Mouse (Mus musculus): Measurements from ENCODE around the gene Rabgap1l. TPM values are rescaled to one million over a fixed set of nuclear protein-coding genes. Genes with fewer than 3 reads are reported as not detected.

Rabgap1l gene
- total and polyA plus RNA-seq, 3 experiments, result 19.0 to 68.4 (median 67.6) TPM

- 35% methylated on average over 4 of the region's 4 CpGs for WGBS
- no peak overlapping the region for H3K9ac ChIP-seq (ENCODE audit: low read depth, low read length)
- no peaks in the 10 kb centered on the region for H3K27me3 ChIP-seq (ENCODE audit: control insufficient read depth, insufficient read depth, low read length)
- no peak for TF ChIP-seq CTCF (IDR thresholded peaks at IDR 0.05)
- TF ChIP-seq EP300 (IDR thresholded peaks at IDR 0.05; ENCODE audit: insufficient read depth, low read depth, low read length), result no peak
- TF ChIP-seq POLR2A (IDR thresholded peaks at IDR 0.05; ENCODE audit: insufficient read depth, low read depth, low read length), result no peak
- H3K4me3 ChIP-seq, result no peak overlapping the region
- no peak overlapping the region for H3K27ac ChIP-seq
- intact Hi-C loops (cut with DNase I), result no loop called here
- H3K36me3 ChIP-seq (ENCODE audit: control insufficient read depth, insufficient read depth, low read length), result no peaks in the 10 kb centered on the region; the same call in none of the 2 replicates
- H3K4me1 ChIP-seq (ENCODE audit: control insufficient read depth, insufficient read depth, low read length), result no peaks in the 10 kb centered on the region; the same call in 1 of the 2 replicates
- no peak for DNase-seq
- no peaks in the 10 kb centered on the region for H3K79me2 ChIP-seq (replicated peaks; ENCODE audit: control insufficient read depth, insufficient read depth, low read length)
These were observed 79.1 kb downstream of the Rabgap1l start for GRCm38 (mm10) chr1:160713887-160714286.

GRCm38 (mm10) chr1:160713383-160713782 is 79.6 kb downstream of the Rabgap1l start:
- no peak for TF ChIP-seq POLR2A (IDR thresholded peaks at IDR 0.05; ENCODE audit: insufficient read depth, low read depth, low read length)
- TF ChIP-seq CTCF (IDR thresholded peaks at IDR 0.05), result no peak
- no peak for TF ChIP-seq EP300 (IDR thresholded peaks at IDR 0.05; ENCODE audit: insufficient read depth, low read depth, low read length)
- no peak overlapping the region for H3K9ac ChIP-seq (ENCODE audit: low read depth, low read length)
- WGBS, result 62% methylated on average over 1 of the region's 1 CpGs
- intact Hi-C loops (cut with DNase I), result no loop called here
- DNase-seq, result no peak
- no peaks in the 10 kb centered on the region for H3K79me2 ChIP-seq (replicated peaks; ENCODE audit: control insufficient read depth, insufficient read depth, low read length)
- no peaks in the 10 kb centered on the region; the same call in none of the 2 replicates for H3K36me3 ChIP-seq (ENCODE audit: control insufficient read depth, insufficient read depth, low read length)
- no peaks in the 10 kb centered on the region for H3K27me3 ChIP-seq (ENCODE audit: control insufficient read depth, insufficient read depth, low read length)
- H3K4me3 ChIP-seq, result no peak overlapping the region
- H3K27ac ChIP-seq, result no peak overlapping the region
- no peaks in the 10 kb centered on the region; the same call in 1 of the 2 replicates for H3K4me1 ChIP-seq (ENCODE audit: control insufficient read depth, insufficient read depth, low read length)

GRCm38 (mm10) chr1:160710539-160710938 is 82.5 kb downstream of the Rabgap1l start:
- DNase-seq, result no peak
- H3K27me3 ChIP-seq (ENCODE audit: control insufficient read depth, insufficient read depth, low read length), result no peaks in the 10 kb centered on the region
- no peak overlapping the region for H3K4me3 ChIP-seq
- no peaks in the 10 kb centered on the region; the same call in 1 of the 2 replicates for H3K4me1 ChIP-seq (ENCODE audit: control insufficient read depth, insufficient read depth, low read length)
- H3K9ac ChIP-seq (ENCODE audit: low read depth, low read length), result no peak overlapping the region
- no peaks in the 10 kb centered on the region; the same call in none of the 2 replicates for H3K36me3 ChIP-seq (ENCODE audit: control insufficient read depth, insufficient read depth, low read length)
- TF ChIP-seq CTCF (IDR thresholded peaks at IDR 0.05), result no peak
- TF ChIP-seq POLR2A (IDR thresholded peaks at IDR 0.05; ENCODE audit: insufficient read depth, low read depth, low read length), result no peak
- no peak for TF ChIP-seq EP300 (IDR thresholded peaks at IDR 0.05; ENCODE audit: insufficient read depth, low read depth, low read length)
- no peak overlapping the region for H3K27ac ChIP-seq
- intact Hi-C loops (cut with DNase I), result no loop called here
- no peaks in the 10 kb centered on the region for H3K79me2 ChIP-seq (replicated peaks; ENCODE audit: control insufficient read depth, insufficient read depth, low read length)

GRCm38 (mm10) chr1:160704596-160704995 is 88.4 kb downstream of the Rabgap1l start:
- Histone ChIP-seq H3K27me3 (ENCODE audit: control insufficient read depth, insufficient read depth, low read length) (no peaks in the 10 kb centered on the region), H3K79me2 (replicated peaks; ENCODE audit: control insufficient read depth, insufficient read depth, low read length) (no peaks in the 10 kb centered on the region), H3K4me3 (no peak overlapping the region), H3K9ac (ENCODE audit: low read depth, low read length) (no peak overlapping the region), H3K27ac (no peak overlapping the region), H3K4me1 (ENCODE audit: control insufficient read depth, insufficient read depth, low read length) (no peaks in the 10 kb centered on the region), H3K36me3 (ENCODE audit: control insufficient read depth, insufficient read depth, low read length) (no peaks in the 10 kb centered on the region)
- whole genome bisulfite sequencing, result 83% methylated on average over 2 of the region's 2 CpGs
- DNase-seq, result no peak
- TF ChIP-seq EP300 (IDR thresholded peaks at IDR 0.05; ENCODE audit: insufficient read depth, low read depth, low read length) (no peak), CTCF (IDR thresholded peaks at IDR 0.05) (no peak), POLR2A (IDR thresholded peaks at IDR 0.05; ENCODE audit: insufficient read depth, low read depth, low read length) (no peak)
- intact Hi-C loops (cut with DNase I), result no loop called here

- no peak for DNase-seq
- Histone ChIP-seq H3K27ac (no peak overlapping the region), H3K27me3 (ENCODE audit: control insufficient read depth, insufficient read depth, low read length) (no peaks in the 10 kb centered on the region), H3K9ac (ENCODE audit: low read depth, low read length) (no peak overlapping the region), H3K36me3 (ENCODE audit: control insufficient read depth, insufficient read depth, low read length) (no peaks in the 10 kb centered on the region), H3K79me2 (replicated peaks; ENCODE audit: control insufficient read depth, insufficient read depth, low read length) (no peaks in the 10 kb centered on the region), H3K4me3 (no peak overlapping the region), H3K4me1 (ENCODE audit: control insufficient read depth, insufficient read depth, low read length) (no peaks in the 10 kb centered on the region)
- TF ChIP-seq CTCF (IDR thresholded peaks at IDR 0.05) (no peak), POLR2A (IDR thresholded peaks at IDR 0.05; ENCODE audit: insufficient read depth, low read depth, low read length) (no peak), EP300 (IDR thresholded peaks at IDR 0.05; ENCODE audit: insufficient read depth, low read depth, low read length) (no peak)
- WGBS, result over 99% methylated on average over 6 of the region's 6 CpGs
- intact Hi-C loops (cut with DNase I), result no loop called here
These were observed 89.2 kb downstream of the Rabgap1l start for GRCm38 (mm10) chr1:160703813-160704212.

- Histone ChIP-seq H3K4me1 (ENCODE audit: control insufficient read depth, insufficient read depth, low read length) (peaks cover 3% of the 10 kb centered on the region), H3K9ac (ENCODE audit: low read depth, low read length) (no peak overlapping the region), H3K27ac (peak overlapping the region; percentile 29; the same call in 1 of the 2 replicates), H3K4me3 (no peak overlapping the region), H3K36me3 (ENCODE audit: control insufficient read depth, insufficient read depth, low read length) (peaks cover 10% of the 10 kb centered on the region; the same call in 1 of the 2 replicates), H3K79me2 (replicated peaks; ENCODE audit: control insufficient read depth, insufficient read depth, low read length) (no peaks in the 10 kb centered on the region), H3K27me3 (ENCODE audit: control insufficient read depth, insufficient read depth, low read length) (no peaks in the 10 kb centered on the region)
- TF ChIP-seq EP300 (IDR thresholded peaks at IDR 0.05; ENCODE audit: insufficient read depth, low read depth, low read length), result peak; percentile 75; the same call in 1 of the 2 replicates
- no peak for TF ChIP-seq CTCF (IDR thresholded peaks at IDR 0.05)
- no peak for TF ChIP-seq POLR2A (IDR thresholded peaks at IDR 0.05; ENCODE audit: insufficient read depth, low read depth, low read length)
- intact Hi-C loops (cut with DNase I), result loop anchor here (2.0 kb wide), 1 partner anchor 158 kb away; no protein-coding TSS in a partner anchor
- 4% methylated on average over 1 of the region's 1 CpGs for WGBS
- peak; percentile 93 for DNase-seq
These were observed 99.9 kb downstream of the Rabgap1l start for GRCm38 (mm10) chr1:160693094-160693447.
